Comparison of ENCODE assay signal across 9 mouse cellular contexts in the genomic region with DNA sequence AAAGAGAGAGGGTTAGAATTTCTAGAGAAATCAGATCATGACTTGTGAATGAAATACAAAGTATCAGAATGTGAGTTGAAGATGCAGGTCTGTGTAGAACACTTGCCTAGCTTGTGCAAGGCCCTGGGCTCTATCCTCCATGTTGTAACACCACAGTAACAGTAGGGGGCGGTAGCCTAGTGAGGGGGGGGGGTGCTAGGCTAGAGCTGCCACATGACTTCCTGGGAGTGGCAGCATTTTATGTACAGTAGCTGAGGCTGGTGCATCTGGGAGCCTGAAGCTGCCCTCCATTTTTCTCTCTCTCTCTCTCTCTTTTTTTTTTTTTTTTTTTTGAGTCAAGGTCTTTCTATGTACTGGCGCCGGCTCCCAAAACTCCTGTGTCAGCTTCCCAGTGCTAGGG. TPM values are rescaled to one million over a fixed set of nuclear protein-coding genes. Genes with fewer than 3 reads are reported as not detected.
A peak's percentile ranks its signal among the peaks of the same experiment; 100 is the strongest.
DNase-seq lines count a peak whose midpoint lies in the region; ATAC-seq and TF ChIP-seq lines count a peak whose summit lies in the region.
"Had no signal": no experiment of that assay in that cellular context is flagged by ENCODE, and none has a peak within 500 bp of the region (broad histone marks: within the 10 kb centered on the region; RNA-seq: fewer than 3 reads in every experiment).

No protein-coding gene starts in this region.

- H3K4me2 ChIP-seq in limb, embryonic 15.5 days = no peak overlapping the region
- H3K4me2 ChIP-seq: hindbrain, embryonic 15.5 days had no signal

- no peak overlapping the region for H3K4me3 ChIP-seq in cerebellum, adult 2 months (replicated peaks; ENCODE audit: insufficient read depth, low read depth, low read length)
- H3K4me3 ChIP-seq in limb, embryonic 15.5 days = no peak overlapping the region
- no peak overlapping the region for H3K4me3 ChIP-seq in limb, embryonic 10.5 days
- no peak overlapping the region for H3K4me3 ChIP-seq in cortical plate, adult 2 months (ENCODE audit: insufficient read depth, low read length)
- H3K4me3 ChIP-seq: hindbrain, embryonic 15.5 days had no signal

- no peaks in the 10 kb centered on the region for H3K9me3 ChIP-seq in limb, embryonic 15.5 days
- H3K9me3 ChIP-seq in limb, embryonic 10.5 days (replicated peaks) = no peaks in the 10 kb centered on the region
- H3K9me3 ChIP-seq: hindbrain, embryonic 15.5 days had no signal

- TF ChIP-seq POLR2A in cerebellum, adult 2 months (IDR thresholded peaks at IDR 0.05; ENCODE audit: borderline replicate concordance, insufficient read depth, low read length) = no peak
- TF ChIP-seq POLR2A in cortical plate, adult 2 months (IDR thresholded peaks at IDR 0.05; ENCODE audit: extremely low read depth, insufficient read depth, low read length) = no peak

- intact Hi-C loops in left cerebral cortex, postnatal 4 days (cut with DNase I) = no loop called here

- TF ChIP-seq CTCF in cerebellum, adult 2 months (IDR thresholded peaks at IDR 0.05; ENCODE audit: borderline replicate concordance, insufficient read depth, low read depth, low read length) = peak; percentile 40; the same call in 1 of the 2 replicates
- peak; percentile 43 for TF ChIP-seq CTCF in cortical plate, adult 2 months (IDR thresholded peaks at IDR 0.05; ENCODE audit: extremely low read depth, insufficient read depth, low read length)

- H3K9ac ChIP-seq in limb, embryonic 15.5 days = no peak overlapping the region
- H3K9ac ChIP-seq: hindbrain, embryonic 15.5 days had no signal

- H3K27me3 ChIP-seq in cerebellum, adult 2 months (ENCODE audit: control insufficient read depth, insufficient read depth, low read length) = no peaks in the 10 kb centered on the region
- no peaks in the 10 kb centered on the region for H3K27me3 ChIP-seq in limb, embryonic 15.5 days
- H3K27me3 ChIP-seq in limb, embryonic 10.5 days (ENCODE audit: low read depth, poor library complexity, severe bottlenecking) = no peaks in the 10 kb centered on the region
- H3K27me3 ChIP-seq: hindbrain, embryonic 15.5 days had no signal

- H3K4me1 ChIP-seq in cerebellum, adult 2 months (ENCODE audit: control insufficient read depth, insufficient read depth, low read length) = peaks cover 30% of the 10 kb centered on the region
- peaks cover 48% of the 10 kb centered on the region for H3K4me1 ChIP-seq in limb, embryonic 15.5 days
- peaks cover 35% of the 10 kb centered on the region for H3K4me1 ChIP-seq in limb, embryonic 10.5 days
- H3K4me1 ChIP-seq in cortical plate, adult 2 months (ENCODE audit: control insufficient read depth, insufficient read depth, low read length) = peaks cover 16% of the 10 kb centered on the region

- H3K36me3 ChIP-seq in limb, embryonic 15.5 days = peaks cover 79% of the 10 kb centered on the region
- peaks cover 95% of the 10 kb centered on the region for H3K36me3 ChIP-seq in limb, embryonic 10.5 days

- 64% methylated on average over 3 of the region's 3 CpGs for WGBS in cerebellum, adult 2 months
- 58% methylated on average over 3 of the region's 3 CpGs for WGBS in limb, embryonic 15.5 days
- 73% methylated on average over 3 of the region's 3 CpGs for WGBS in limb, embryonic 10.5 days

- H3K27ac ChIP-seq in cerebellum, adult 2 months (ENCODE audit: insufficient read depth, low read length) = no peak overlapping the region
- peak overlapping the region; percentile 59 for H3K27ac ChIP-seq in limb, embryonic 15.5 days
- no peak overlapping the region for H3K27ac ChIP-seq in limb, embryonic 10.5 days
- peak overlapping the region; percentile 69; the same call in 1 of the 2 replicates for H3K27ac ChIP-seq in cortical plate, adult 2 months (ENCODE audit: insufficient read depth, low read length)

- no peak for DNase-seq in cerebellum, adult 2 months
- no peak for DNase-seq in cerebellum, adult 11 months
- DNase-seq in limb, embryonic 10.5 days (ENCODE audit: low spot score) = no peak
- DNase-seq in naive thymus-derived CD4-positive, alpha-beta T cell, adult 2 months (ENCODE audit: low read depth) = peak; percentile 84
- no peak for DNase-seq in left cerebral cortex, postnatal 4 days
- no peak for DNase-seq in right cerebral cortex, postnatal 14 days

- no peak for ATAC-seq in limb, embryonic 15.5 days (ENCODE audit: insufficient number of reproducible peaks, low FRiP score, low TSS enrichment, low read depth)

RNA-seq across cellular contexts. Expression of gene Trim8, which starts 9.3 kb away (rescaled TPM):
- 40.3 and 43.4 TPM in 2 replicates for polyA plus RNA-seq in cerebellum, adult 2 months (2012; rRNA removed)
- 14.6 and 15.1 TPM in 2 replicates for polyA plus RNA-seq in limb, embryonic 15.5 days (2015; fragmentation: Nextera tagmentation; extraction: Ambion mirVana)
- polyA plus RNA-seq in limb, embryonic 10.5 days (2016; fragmentation: Nextera tagmentation; extraction: Ambion mirVana) = 13.0 and 15.2 TPM in 2 replicates
- polyA plus RNA-seq in cortical plate, adult 2 months (2012; rRNA removed) = 44.7 and 47.1 TPM in 2 replicates
- total RNA-seq in left cerebral cortex, postnatal 4 days (2021) = 100 to 1,000 TPM; 113 to 119 TPM

Comparison
In these comparisons a context has a peak if more than half of its experiments do, and no peak if none do; other contexts are left out.
1. H3K27ac ChIP-seq: peak in limb, embryonic 15.5 days (single experiment) and cortical plate, adult 2 months (single experiment); none in cerebellum, adult 2 months (single experiment) and limb, embryonic 10.5 days (single experiment).